Mouse (Mus musculus): Measurements from ENCODE around the gene Tril. TPM values are rescaled to one million over a fixed set of nuclear protein-coding genes. Genes with fewer than 3 reads are reported as not detected.
A peak's percentile ranks its signal among the peaks of the same experiment; 100 is the strongest.

Tril gene
- polyA plus RNA-seq (2014; fragmentation: Nextera tagmentation; extraction: Ambion mirVana), result 4.5 and 5.5 TPM in 2 replicates

GRCm38 (mm10) chr6:53820486-53820985 is at the start of gene Tril:
Gene Tril (minus strand): TSS chr6:53820830.
- Histone ChIP-seq H3K27me3 (replicated peaks; ENCODE audit: control insufficient read depth, insufficient read depth, low read length) (peaks cover 81% of the 10 kb centered on the region), H3K4me2 (peak within 1 kb of the TSS; percentile 72), H3K4me1 (replicated peaks; ENCODE audit: control insufficient read depth, insufficient read depth, low read length) (peaks cover 10% of the 10 kb centered on the region), H3K27ac (ENCODE audit: low read depth, low read length) (peak within 1 kb of the TSS; percentile 38; the same call in 1 of the 2 replicates), H3K36me3 (ENCODE audit: control insufficient read depth, insufficient read depth, low read length) (no peaks in the 10 kb centered on the region), H3K4me3 (ENCODE audit: low read depth, low read length) (peak within 1 kb of the TSS; percentile 43), H3K9ac (ENCODE audit: low read depth, low read length) (peak within 1 kb of the TSS; percentile 52), H3K9me3 (ENCODE audit: control insufficient read depth, low read length) (no peaks in the 10 kb centered on the region)
- under 1% methylated on average over 43 of the region's 43 CpGs for WGBS
- DNase-seq (ENCODE audit: low spot score) (peak; percentile 58), ATAC-seq (replicated peaks; ENCODE audit: low FRiP score) (no peak)

DNA sequence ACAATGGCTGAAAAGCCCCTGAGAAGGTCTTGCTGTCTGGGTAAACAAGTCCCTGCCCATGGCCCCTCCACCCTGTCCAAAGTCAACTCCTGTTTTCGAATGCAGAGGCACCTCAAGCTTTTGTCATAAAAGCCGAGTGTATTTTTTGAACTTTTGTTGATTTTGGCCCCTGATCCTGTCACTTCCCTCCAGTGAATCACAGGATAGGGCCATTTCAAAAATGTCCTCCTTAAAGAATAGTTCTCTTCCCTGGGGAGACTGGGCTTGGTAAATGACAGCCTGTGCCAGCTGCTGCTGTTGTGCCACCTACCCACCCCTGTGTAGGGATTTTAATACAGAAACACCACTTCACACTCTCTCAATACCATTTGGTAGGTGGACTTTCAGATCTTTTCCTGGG is 42.4 kb upstream of the Tril start:
- no peak overlapping the region for H3K4me3 ChIP-seq (ENCODE audit: low read depth, low read length)
- no peak overlapping the region for H3K27ac ChIP-seq (ENCODE audit: low read depth, low read length)
- H3K9me3 ChIP-seq (ENCODE audit: control insufficient read depth, low read length), result no peaks in the 10 kb centered on the region
- DNase-seq (ENCODE audit: low spot score), result no peak
- H3K4me2 ChIP-seq, result no peak overlapping the region
- H3K36me3 ChIP-seq (ENCODE audit: control insufficient read depth, insufficient read depth, low read length), result no peaks in the 10 kb centered on the region
- ATAC-seq (replicated peaks; ENCODE audit: low FRiP score), result no peak
- WGBS, result 60% methylated on average over 2 of the region's 2 CpGs
- H3K9ac ChIP-seq (ENCODE audit: low read depth, low read length), result no peak overlapping the region
- H3K27me3 ChIP-seq (replicated peaks; ENCODE audit: control insufficient read depth, insufficient read depth, low read length), result no peaks in the 10 kb centered on the region
- H3K4me1 ChIP-seq (replicated peaks; ENCODE audit: control insufficient read depth, insufficient read depth, low read length), result no peaks in the 10 kb centered on the region

DNA sequence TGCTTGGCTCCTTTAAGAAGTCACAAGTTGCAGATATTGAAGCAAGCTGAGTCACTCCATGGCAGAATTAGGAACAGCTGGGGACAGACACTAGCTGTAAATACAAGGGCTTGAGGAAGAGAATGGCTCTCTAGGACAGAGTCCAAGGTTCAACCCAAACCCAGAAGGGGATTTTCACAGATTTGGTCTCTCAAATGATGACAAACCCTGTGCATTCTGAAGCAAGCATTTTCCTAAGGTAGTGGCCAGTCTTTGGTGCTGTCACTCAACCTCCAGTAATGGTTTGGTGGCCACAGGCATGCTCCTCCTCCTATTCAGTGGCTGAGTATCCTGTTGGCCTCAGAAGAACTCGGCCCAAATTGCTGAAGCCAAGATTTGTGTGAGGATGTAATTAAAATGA is 38.5 kb upstream of the Tril start:
- Histone ChIP-seq H3K27ac (ENCODE audit: low read depth, low read length) (no peak overlapping the region), H3K4me1 (replicated peaks; ENCODE audit: control insufficient read depth, insufficient read depth, low read length) (no peaks in the 10 kb centered on the region), H3K4me2 (no peak overlapping the region), H3K27me3 (replicated peaks; ENCODE audit: control insufficient read depth, insufficient read depth, low read length) (no peaks in the 10 kb centered on the region), H3K36me3 (ENCODE audit: control insufficient read depth, insufficient read depth, low read length) (no peaks in the 10 kb centered on the region), H3K9ac (ENCODE audit: low read depth, low read length) (no peak overlapping the region), H3K9me3 (ENCODE audit: control insufficient read depth, low read length) (no peaks in the 10 kb centered on the region), H3K4me3 (ENCODE audit: low read depth, low read length) (no peak overlapping the region)
- DNase-seq (ENCODE audit: low spot score), result no peak
- no peak for ATAC-seq (replicated peaks; ENCODE audit: low FRiP score)
- 59% methylated on average over 1 of the region's 1 CpGs for WGBS

DNA sequence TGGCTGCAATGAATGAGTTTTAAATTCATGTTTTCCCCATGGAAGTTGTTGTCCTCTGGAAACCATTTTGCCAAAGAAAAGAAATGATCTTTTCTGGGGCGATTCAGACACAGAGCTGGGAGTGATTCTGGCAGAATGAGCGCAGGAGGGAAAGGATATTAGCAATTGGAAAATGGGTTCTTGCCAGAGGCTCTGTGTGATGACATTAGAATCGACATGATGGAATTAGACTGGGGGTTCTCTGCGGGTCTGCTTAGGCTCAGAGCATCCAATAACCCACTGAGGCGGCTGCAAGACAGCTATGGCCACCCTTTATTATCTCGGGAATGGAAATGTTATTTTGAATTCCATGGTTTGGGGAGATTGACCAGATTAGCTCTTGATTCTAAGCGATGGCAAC is 37.2 kb upstream of the Tril start:
- no peaks in the 10 kb centered on the region for H3K27me3 ChIP-seq (replicated peaks; ENCODE audit: control insufficient read depth, insufficient read depth, low read length)

GRCm38 (mm10) chr6:53856775-53857174 is 36.1 kb upstream of the Tril start:
- no peak overlapping the region for H3K9ac ChIP-seq (ENCODE audit: low read depth, low read length)
- no peaks in the 10 kb centered on the region for H3K9me3 ChIP-seq (ENCODE audit: control insufficient read depth, low read length)
- DNase-seq (ENCODE audit: low spot score) (no peak), ATAC-seq (replicated peaks; ENCODE audit: low FRiP score) (no peak)
- H3K4me2 ChIP-seq, result no peak overlapping the region
- no peaks in the 10 kb centered on the region for H3K4me1 ChIP-seq (replicated peaks; ENCODE audit: control insufficient read depth, insufficient read depth, low read length)
- H3K36me3 ChIP-seq (ENCODE audit: control insufficient read depth, insufficient read depth, low read length), result no peaks in the 10 kb centered on the region
- no peak overlapping the region for H3K27ac ChIP-seq (ENCODE audit: low read depth, low read length)
- 80% methylated on average over 2 of the region's 2 CpGs for WGBS
- H3K27me3 ChIP-seq (replicated peaks; ENCODE audit: control insufficient read depth, insufficient read depth, low read length), result no peaks in the 10 kb centered on the region
- no peak overlapping the region for H3K4me3 ChIP-seq (ENCODE audit: low read depth, low read length)

More for the DNA sequence above, 37.2 kb upstream of the Tril start:
- DNase-seq (ENCODE audit: low spot score), result no peak
- no peak for ATAC-seq (replicated peaks; ENCODE audit: low FRiP score)
- no peaks in the 10 kb centered on the region for H3K36me3 ChIP-seq (ENCODE audit: control insufficient read depth, insufficient read depth, low read length)
- H3K9ac ChIP-seq (ENCODE audit: low read depth, low read length), result no peak overlapping the region
- H3K4me3 ChIP-seq (ENCODE audit: low read depth, low read length), result no peak overlapping the region
- no peak overlapping the region for H3K27ac ChIP-seq (ENCODE audit: low read depth, low read length)
- no peaks in the 10 kb centered on the region for H3K4me1 ChIP-seq (replicated peaks; ENCODE audit: control insufficient read depth, insufficient read depth, low read length)
- no peaks in the 10 kb centered on the region for H3K9me3 ChIP-seq (ENCODE audit: control insufficient read depth, low read length)
- 73% methylated on average over 7 of the region's 7 CpGs for WGBS
- H3K4me2 ChIP-seq, result no peak overlapping the region

DNA sequence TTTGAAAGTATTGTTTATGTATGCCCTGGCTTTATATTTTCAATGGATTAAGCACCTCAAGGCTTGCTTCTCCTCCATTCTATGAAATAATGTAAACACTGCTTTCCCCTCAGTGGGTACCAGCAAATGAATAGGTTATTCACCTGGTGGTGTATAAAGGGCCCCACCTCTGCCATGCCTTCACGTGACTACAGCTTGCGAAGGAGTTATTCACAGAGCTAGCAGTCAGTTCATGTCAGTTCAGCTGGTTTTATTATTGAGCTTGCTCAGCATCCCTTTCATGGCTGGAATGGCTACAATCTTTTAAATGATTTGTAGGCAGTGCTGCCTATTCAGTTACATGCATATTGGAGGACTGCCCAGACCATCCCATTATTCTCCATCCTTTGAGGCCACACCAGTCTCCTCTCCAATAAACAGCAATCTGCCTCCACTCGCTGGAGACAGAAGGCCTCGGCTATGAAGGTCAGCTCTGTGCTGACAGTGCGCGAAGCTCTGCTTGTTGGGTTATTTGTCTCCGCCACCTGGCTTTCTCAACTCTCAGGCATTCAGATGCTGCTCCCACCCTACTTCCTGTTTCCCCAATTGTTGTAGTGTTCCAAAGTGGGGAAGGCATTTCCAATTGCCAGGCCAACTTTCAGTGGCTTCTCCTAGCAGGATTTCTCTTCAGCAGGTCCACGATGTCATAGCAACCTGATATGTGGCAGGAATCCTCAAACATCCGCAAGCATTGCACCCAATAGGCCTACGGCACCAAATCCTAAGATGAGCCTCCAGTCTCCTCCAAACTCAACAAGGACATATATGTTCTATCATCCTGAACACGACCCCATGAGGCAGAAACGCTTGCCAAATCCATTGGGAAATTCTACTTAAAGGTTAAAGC is 34.6 kb upstream of the Tril start:
- 82% methylated on average over 12 of the region's 12 CpGs for WGBS

DNA sequence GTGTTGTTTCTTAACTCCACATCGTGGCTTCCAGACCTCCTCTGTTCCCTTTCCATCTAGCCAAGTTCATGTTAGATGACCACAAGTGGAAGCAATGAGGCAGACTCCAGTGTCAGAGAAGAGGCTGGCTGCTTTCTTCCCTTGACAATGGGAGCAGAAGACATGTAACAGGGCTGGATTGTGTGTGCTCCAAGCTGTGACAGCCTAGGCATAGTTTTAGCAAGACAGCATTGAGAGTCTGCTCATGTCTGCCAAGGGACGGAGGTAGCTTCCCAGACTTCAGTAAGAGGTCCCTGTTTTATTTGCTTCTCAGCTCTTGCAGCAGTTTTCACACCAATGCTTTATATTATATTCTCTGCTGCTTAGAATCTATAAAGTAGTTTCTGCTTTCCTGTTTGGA is 33.6 kb upstream of the Tril start:
- no peak overlapping the region for H3K9ac ChIP-seq (ENCODE audit: low read depth, low read length)
- H3K27ac ChIP-seq (ENCODE audit: low read depth, low read length), result no peak overlapping the region
- no peaks in the 10 kb centered on the region for H3K27me3 ChIP-seq (replicated peaks; ENCODE audit: control insufficient read depth, insufficient read depth, low read length)
- DNase-seq (ENCODE audit: low spot score) (no peak), ATAC-seq (replicated peaks; ENCODE audit: low FRiP score) (no peak)
- no peak overlapping the region for H3K4me3 ChIP-seq (ENCODE audit: low read depth, low read length)
- H3K4me2 ChIP-seq, result no peak overlapping the region
- WGBS, result 75% methylated on average over 2 of the region's 2 CpGs
- H3K4me1 ChIP-seq (replicated peaks; ENCODE audit: control insufficient read depth, insufficient read depth, low read length), result no peaks in the 10 kb centered on the region
- H3K9me3 ChIP-seq (ENCODE audit: control insufficient read depth, low read length), result no peaks in the 10 kb centered on the region
- no peaks in the 10 kb centered on the region for H3K36me3 ChIP-seq (ENCODE audit: control insufficient read depth, insufficient read depth, low read length)

More for the DNA sequence above, 34.6 kb upstream of the Tril start:
- Histone ChIP-seq H3K27me3 (replicated peaks; ENCODE audit: control insufficient read depth, insufficient read depth, low read length) (no peaks in the 10 kb centered on the region), H3K4me2 (no peak overlapping the region), H3K4me1 (replicated peaks; ENCODE audit: control insufficient read depth, insufficient read depth, low read length) (no peaks in the 10 kb centered on the region), H3K9me3 (ENCODE audit: control insufficient read depth, low read length) (no peaks in the 10 kb centered on the region), H3K9ac (ENCODE audit: low read depth, low read length) (no peak overlapping the region), H3K27ac (ENCODE audit: low read depth, low read length) (no peak overlapping the region), H3K36me3 (ENCODE audit: control insufficient read depth, insufficient read depth, low read length) (no peaks in the 10 kb centered on the region), H3K4me3 (ENCODE audit: low read depth, low read length) (no peak overlapping the region)
- no peak for ATAC-seq (replicated peaks; ENCODE audit: low FRiP score)
- no peak for DNase-seq (ENCODE audit: low spot score)

DNA sequence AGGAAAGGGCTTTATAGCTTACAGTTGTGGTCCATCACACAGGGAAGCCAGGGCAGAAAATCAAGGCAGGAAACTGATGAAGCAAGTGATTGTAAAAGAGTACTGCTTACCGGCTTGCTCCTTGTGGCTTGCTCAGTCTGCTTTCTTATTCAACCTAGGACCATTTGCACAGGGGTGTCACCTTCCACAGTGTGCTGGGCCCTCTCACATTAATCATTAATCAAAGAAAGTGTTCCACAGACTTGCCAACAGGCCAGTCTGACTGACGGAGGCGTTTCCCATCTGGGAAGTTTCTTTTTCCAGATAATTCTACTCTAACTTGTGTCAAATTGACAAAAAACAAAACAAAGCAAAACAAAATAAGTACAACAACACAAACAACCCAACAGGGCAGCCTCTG is 32.9 kb upstream of the Tril start:
- 52% methylated on average over 3 of the region's 3 CpGs for WGBS
- no peaks in the 10 kb centered on the region for H3K36me3 ChIP-seq (ENCODE audit: control insufficient read depth, insufficient read depth, low read length)
- H3K27ac ChIP-seq (ENCODE audit: low read depth, low read length), result no peak overlapping the region
- ATAC-seq (replicated peaks; ENCODE audit: low FRiP score) (no peak), DNase-seq (ENCODE audit: low spot score) (peak; percentile 24)
- H3K9ac ChIP-seq (ENCODE audit: low read depth, low read length), result no peak overlapping the region
- no peak overlapping the region for H3K4me3 ChIP-seq (ENCODE audit: low read depth, low read length)
- no peaks in the 10 kb centered on the region for H3K27me3 ChIP-seq (replicated peaks; ENCODE audit: control insufficient read depth, insufficient read depth, low read length)
- H3K4me2 ChIP-seq, result no peak overlapping the region
- no peaks in the 10 kb centered on the region for H3K4me1 ChIP-seq (replicated peaks; ENCODE audit: control insufficient read depth, insufficient read depth, low read length)
- no peaks in the 10 kb centered on the region for H3K9me3 ChIP-seq (ENCODE audit: control insufficient read depth, low read length)

DNA sequence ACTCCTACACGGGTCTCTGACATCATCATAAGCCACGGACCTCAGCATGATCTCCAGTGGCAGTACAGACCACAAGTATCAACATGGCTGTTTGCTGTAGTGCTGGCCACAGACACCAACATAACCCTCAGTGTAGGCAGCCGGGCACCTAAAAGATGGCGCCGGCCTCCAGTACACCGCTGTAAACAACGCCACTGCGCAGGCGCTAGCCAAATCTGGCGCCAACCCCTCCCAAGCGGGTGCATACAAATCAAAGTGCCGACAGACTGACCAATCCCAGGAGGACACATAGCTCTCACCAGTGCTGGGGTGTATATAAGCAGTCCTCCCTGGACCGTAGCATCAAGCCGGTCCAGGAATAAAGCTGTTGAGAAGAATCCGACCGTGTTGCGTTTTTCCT is 24.0 kb upstream of the Tril start:
- ATAC-seq (replicated peaks; ENCODE audit: low FRiP score), result no peak
- Histone ChIP-seq H3K27ac (ENCODE audit: low read depth, low read length) (no peak overlapping the region), H3K4me3 (ENCODE audit: low read depth, low read length) (no peak overlapping the region), H3K27me3 (replicated peaks; ENCODE audit: control insufficient read depth, insufficient read depth, low read length) (no peaks in the 10 kb centered on the region), H3K4me2 (no peak overlapping the region), H3K36me3 (ENCODE audit: control insufficient read depth, insufficient read depth, low read length) (no peaks in the 10 kb centered on the region), H3K4me1 (replicated peaks; ENCODE audit: control insufficient read depth, insufficient read depth, low read length) (no peaks in the 10 kb centered on the region), H3K9ac (ENCODE audit: low read depth, low read length) (no peak overlapping the region), H3K9me3 (ENCODE audit: control insufficient read depth, low read length) (no peaks in the 10 kb centered on the region)
- 91% methylated on average over 17 of the region's 17 CpGs for WGBS
- DNase-seq (ENCODE audit: low spot score), result peak; percentile 0

Data from liver, embryonic 11.5 days (tissue).